Mouse (Mus musculus) olfactory bulb, adult 2 months (tissue): ENCODE results near the gene Nubp2.
A peak's percentile ranks its signal among the peaks of the same experiment; 100 is the strongest.

ENCODE experiments used
- CTCF ChIP-seq: fragments of 200-500 bp; IDR thresholded peaks from 2 replicates; pipeline ENCODE4 v1.5.1; 2012; ENCODE audit warnings: low read depth, mild to moderate bottlenecking, low read length, moderate library complexity; ENCODE audit not compliant: insufficient read depth
- POLR2A ChIP-seq: fragments of 200-500 bp; IDR thresholded peaks from 2 replicates; pipeline ENCODE4 v1.6.1; 2012; ENCODE audit warnings: mild to moderate bottlenecking, low read depth, low read length, moderate library complexity; ENCODE audit not compliant: insufficient read depth

DNA sequence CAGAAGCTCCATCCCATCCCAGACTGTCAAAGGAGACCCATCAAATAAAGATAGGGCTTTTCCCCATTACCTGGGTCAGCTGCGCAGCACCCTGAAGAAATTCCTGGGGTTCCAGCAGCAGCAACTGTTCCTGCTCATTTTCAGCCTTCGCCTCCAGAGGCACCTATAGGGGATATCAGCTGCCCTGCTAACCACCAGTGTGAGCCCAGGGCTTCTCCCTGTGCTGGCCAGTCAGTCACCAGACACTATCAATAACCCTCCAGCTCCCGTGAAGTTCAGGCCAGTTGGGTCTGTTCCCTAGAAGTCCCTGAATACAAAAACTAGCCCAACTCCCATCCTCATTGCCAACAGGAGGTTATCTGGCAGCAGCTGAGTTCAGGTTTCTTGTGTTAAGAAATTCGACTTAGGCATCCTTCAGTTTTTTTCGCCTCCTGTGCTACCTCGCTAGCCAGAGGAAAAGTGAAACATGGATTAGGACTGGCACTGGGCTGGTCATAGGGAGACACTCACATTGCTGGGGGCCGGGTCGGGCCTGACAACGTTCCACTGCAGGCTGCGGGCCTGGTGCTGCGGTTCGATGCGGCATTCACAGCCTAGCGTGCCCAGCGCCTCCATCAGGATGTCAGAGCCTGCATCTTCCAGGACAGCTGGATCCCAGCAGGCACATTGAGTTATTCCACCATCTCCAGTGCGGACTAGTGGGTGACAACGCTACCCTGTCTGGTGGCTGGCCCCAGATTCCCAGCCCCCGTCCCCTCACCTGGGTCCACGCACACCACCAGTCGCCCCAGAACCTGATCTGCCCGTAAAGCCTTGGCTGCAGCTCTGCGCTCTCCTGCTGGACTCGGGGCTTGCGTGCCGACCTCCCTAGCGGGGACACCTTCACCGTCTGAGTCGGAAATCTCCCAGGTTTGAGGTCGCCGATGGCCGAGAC lies 8.2 kb upstream of the Nubp2 start:
- TF ChIP-seq CTCF (0 out of 2 replicates have a peak, but pooled peaks have one; percentile 5), POLR2A (no peak; the same call in 1 of the 2 replicates)
